Mouse (Mus musculus) heart, postnatal 4 days (tissue): ENCODE results near the gene Qrfpr. TPM values are rescaled to one million over a fixed set of nuclear protein-coding genes. Genes with fewer than 3 reads are reported as not detected.

Experiments
- DNase-seq: peaks from one replicate; pipeline ENCODE4 v3.0.0; 2021
- total RNA-seq, 2 experiments: library from RNA; stranded (reverse); gene quantifications; 2 replicates each; pipeline ENCODE4 v1.2.3; 2021

Qrfpr gene
- not detected for total RNA-seq

DNA sequence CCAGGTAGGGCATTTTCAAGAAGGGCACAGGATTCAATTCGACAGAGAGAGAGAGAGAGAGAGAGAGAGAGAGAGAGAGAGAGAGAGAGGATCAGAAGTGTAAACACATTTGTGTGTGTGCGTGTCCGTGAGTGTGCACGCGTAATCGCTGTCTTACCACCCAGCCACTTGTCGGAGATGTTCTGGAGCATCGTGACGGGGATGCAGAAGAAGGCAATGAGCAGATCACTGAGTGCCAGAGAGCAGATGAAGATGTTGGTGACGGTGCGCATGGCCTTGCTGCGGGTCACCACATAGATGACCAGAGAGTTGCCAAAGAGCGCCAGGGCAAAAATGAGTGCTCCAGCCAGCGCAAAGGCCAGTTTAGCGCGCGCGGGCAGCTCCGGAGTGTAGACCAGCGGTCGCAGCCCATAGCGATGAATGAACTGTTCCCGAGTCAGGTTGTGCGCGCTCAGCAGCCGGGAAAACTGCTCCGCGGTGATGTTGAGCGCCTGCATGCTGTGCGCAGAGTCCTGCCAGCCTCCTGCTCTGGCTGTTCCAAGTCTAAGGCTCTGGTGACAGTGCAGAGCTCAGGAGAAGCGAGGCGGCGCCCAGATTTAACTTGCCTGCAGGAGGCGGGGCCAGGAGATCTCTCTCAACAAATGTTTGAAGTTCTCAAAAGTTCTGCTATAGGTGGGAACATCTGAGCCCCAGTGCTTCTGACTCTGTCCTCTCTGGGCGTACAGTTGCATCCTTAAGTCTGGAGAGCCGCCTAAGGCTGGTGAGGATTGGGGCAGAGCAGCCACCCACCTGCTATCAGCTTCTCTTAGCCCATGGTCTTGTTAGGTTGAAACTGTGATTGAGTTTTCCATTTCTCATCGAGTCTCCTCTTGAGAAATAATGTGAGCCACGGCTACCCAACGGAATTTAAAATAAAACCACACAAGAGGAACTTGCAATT, at the start of gene Qrfpr:
Gene Qrfpr, minus strand, starts transcription at position 571 of the 940 bp plus-strand sequence.
- no peak for DNase-seq

DNA sequence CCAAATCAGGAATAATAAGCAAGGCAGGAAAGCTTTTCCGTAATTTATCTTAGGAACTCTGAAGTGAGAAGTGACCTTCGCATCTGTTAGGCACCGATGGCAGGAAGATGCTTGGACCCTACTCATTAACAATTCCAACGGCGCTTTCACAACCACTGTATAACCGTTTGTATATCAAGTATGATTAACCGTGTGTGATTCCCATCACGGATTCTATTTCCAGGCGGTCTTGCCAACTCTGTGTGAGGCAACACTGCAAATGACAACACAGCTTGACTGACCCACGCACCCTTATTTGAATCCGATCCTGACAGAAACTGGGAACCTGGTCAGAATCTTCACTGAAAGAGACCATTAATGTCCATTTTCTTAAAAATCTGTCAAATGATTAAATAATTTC, 41.8 kb upstream of the Qrfpr start:
- DNase-seq: no peak

DNA sequence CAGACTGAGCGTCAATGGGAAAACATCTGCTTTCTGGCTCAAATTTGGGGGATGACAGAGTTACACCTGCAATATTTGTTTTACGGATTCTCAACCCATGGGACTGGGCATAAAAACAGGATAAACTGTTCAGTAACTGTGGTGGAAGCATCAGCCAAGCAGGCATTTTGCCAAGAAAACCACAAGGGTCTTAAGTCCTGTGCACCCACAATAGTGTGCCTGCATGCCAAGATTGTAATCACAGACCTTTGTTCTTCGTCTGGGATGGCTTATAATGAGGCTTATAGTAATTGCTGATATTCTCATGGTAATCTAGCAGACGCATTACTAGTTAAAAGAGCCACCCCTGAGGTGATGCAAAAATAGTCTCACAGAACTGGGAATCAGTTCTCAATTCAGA, 41.2 kb upstream of the Qrfpr start:
- no peak for DNase-seq

DNA sequence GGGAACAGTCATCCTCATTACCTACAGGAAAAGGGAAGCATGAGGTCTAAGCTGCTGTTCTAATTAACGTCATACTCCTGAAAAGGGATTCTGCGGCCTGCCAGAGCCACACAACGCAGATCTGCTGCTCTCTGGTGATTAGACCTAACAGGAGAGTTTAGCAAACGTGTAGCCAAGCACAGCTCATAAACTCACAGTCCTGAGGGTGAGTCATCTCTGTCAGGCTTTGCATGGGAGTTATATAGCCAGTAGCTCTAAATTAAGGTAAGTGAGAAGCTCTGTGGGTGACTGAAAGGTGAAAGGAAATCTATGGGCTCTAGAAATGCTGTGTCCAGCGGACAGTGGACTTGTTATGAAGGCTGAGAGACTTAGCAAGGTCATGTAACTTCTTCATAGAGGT, 28.5 kb upstream of the Qrfpr start:
- no peak for DNase-seq

DNA sequence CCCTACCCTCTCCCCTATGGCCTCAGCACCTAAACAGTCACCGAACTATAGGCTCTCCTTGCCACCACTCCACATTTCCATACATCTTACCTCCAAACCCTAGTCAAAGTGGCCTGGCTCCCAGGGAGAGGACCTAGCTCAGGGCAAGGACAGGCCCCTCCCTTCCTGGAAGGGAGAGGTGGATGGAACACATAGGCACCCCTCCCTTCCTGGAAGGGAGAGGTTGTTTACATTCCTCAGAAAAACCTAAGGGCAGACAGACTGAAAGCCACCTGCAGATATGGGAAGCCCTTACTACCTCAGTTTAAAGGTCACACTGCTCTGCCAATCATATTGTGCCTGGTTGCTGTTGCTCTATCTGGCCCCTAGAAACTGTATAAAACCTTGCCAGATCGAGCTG, 26.3 kb upstream of the Qrfpr start:
- no peak for DNase-seq

DNA sequence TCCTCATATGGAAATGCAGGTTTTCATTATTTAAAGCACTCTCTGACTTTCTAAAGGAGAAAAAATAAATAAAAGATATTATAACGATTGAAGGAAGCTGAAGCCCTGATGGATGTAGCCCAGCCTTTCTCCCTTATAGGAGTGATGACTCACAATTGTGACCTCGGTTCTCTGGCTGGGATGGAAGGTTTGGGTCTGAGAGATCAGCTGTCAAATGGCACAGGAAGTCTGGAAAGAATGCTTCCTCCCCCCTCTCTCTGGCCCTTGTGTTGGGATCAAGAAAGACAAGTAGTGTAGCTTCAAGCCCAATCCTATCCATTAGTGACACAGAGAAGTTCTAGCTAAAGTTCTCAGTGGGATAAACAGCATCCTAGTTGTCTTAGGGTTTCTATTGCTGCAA, 7.8 kb upstream of the Qrfpr start:
- no peak for DNase-seq

DNA sequence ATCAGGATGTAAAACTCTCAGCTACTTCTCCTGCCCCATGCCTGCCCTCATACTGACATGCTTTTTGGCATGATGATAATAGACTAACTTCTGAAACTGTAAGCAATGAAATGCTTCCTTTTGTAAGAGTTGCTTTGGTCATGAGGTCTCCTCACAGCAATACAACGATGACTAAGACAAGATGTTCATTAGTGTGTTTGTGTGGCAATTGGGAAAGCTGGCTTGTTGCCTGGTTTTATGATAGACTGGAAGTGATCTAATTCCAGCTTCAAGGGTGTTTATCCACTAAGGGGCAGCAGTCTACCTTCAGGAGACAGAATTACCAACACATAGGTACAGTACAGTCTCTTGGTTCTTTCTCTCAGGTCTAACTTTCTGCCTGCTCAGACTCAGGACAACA, 5.1 kb upstream of the Qrfpr start:
- DNase-seq: no peak

DNA sequence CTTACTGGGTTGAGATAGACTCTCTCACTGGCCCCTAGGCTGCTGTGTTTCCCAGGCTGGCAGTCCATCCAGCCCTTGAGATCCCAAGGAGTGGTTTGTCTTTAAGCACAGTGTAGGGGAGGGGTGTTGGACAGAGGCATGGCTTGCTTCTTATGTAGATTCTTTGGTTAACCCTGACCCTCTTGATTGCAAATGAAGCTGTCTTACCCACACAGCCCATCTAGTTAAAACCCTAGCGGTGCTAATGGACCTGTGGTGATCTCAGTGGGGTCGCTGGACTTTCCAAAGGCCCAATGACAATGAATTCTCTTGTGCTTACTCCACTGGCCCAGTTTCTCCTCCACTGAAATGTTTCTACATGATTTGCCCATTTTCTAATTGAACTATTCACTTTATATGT, 1.2 kb upstream of the Qrfpr start:
- DNase-seq: no peak

DNA sequence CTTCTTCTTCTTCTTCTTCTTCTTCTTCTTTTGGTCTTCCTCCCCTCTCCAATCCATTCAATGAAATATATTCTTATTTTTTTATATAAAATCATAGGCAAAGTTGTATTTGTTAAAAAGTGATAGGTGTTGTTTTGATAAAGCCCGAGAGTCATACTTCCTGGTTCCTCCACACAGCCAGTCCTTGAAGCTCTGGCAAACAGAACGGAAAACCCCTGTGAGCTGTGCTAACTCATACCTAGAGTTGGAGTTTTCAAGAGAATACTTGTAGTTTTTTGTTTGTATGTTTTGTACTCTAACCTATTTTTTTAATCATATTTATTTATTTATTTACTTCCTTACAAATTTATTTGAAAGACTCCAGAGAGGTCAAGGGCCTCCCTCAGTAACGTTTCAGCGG, 9.4 kb downstream of the Qrfpr start:
- DNase-seq: no peak

DNA sequence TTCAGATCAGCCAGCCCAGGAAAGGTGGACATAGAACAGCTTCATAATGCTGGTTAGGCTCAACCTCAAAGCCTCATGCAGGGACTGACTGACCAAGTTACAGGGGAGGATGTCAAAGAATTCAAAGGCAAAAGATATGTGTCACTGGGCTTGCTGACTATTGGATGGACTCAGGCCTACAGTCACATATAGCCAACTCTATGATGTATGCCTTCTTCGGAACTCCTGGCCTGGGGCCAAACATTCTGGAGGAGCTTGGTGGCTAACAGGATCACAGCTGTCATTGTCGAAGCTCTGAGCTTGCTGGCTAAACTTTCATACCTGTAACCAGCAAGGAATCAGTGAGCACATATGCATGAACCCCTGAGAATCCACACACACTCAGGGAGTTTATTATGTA, 11.2 kb downstream of the Qrfpr start:
- no peak for DNase-seq

DNA sequence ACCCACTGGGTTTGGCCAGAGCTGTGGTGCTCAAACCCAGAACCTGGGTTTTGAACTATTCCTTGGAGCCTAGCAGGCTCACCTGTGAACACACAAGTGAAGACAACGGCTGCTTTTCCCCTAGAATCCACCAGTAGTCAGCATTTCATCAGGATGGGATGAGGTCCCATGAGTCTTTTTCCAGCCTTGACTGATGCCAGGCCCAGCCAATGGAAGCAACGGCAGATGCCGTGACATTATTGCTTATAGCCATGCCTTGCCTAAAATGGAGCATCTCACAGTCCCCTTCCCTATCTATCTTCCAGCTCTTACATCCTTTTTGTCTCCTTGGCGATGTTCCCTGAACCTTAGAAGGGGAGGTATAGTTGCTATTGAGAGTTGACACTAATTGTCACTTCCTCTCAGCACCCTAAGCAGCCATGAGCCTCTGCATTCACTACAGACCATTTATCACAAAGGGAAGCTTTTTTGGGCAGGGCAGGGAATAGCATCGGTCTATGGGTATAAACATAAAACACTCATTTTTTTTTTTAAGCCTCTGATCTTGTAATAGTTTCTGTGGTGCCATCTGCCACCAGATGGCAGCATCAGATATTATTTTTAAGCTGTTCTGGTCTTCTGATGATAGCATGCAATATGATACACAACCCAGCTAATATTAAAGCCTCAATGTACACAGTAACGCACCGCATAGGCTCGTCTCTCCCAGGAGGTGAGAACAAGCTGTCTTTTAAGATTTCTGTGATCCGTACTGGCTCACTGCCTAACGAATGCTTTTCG, 12.1 kb downstream of the Qrfpr start:
- peak; percentile 50 for DNase-seq

DNA sequence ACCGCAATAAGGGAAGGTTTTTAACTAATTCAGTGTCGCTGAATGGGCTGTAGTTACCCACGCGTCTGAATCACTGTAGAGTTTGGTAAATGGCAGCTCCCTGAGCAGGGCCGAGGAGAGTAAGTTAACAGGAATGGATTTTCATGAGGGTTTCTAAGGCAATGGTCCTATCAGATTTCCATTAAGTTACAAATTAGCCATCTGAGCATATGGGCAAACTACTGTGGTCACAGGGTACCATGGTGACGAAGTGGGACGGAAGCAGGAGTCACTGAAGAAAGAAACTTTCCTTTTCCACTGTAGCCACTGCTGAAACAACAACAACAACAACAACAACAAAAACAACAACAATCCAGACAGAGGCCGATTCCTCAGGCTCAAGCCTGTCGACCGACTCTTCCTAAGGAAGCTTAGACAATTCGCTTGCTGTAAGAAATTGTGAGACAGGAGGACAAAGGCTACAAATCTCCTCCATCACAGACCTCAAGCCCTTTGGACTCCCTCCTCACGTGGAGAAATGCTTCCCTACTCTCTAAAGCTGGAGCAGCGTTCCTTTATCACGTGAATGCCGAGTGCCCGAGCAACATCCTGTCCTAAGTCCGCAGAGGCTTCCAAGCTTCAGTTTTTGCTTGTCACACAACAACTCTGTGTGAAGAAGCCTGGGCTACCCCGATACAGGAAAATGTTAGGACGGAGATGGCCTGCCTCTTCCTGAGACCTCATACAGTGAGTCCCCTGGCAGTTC, 14.4 kb downstream of the Qrfpr start:
- DNase-seq: no peak

DNA sequence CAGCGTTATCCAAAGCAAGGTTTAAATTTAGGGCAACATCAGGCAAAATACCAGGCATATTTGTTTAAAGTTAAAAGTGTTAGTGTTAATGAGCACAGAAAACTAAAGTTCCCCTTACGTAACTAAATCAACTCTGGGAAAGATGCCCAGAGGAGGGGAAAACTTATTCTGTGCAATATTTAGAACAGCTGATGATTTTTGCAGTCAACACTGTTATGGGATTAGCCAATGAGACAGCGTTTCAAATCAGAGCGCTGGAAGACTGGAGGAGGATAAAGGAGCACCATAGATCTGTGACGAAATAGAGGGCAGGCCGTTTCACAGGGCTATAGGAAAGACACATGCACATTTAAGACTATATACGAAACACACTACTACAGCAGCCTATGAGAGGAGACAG, 19.2 kb downstream of the Qrfpr start:
- no peak for DNase-seq

DNA sequence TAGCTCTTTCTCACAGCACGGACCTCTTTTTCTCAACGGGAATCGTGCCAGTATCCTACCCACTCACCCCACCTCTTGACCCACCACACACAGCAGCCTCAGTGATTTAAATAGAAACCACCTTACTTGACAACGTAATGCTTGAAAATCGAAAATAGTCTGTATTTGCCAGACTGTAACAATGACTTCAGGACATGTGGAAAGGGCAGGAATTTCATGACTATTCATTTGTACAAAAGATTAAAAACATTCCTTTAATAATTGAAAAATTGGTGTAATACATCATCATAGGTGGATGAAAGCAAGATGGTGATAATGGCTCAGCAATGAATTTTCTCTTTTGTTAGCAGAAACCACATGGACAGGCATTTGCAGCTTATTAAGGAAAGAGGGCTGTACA, 21.0 kb downstream of the Qrfpr start:
- DNase-seq: no peak

DNA sequence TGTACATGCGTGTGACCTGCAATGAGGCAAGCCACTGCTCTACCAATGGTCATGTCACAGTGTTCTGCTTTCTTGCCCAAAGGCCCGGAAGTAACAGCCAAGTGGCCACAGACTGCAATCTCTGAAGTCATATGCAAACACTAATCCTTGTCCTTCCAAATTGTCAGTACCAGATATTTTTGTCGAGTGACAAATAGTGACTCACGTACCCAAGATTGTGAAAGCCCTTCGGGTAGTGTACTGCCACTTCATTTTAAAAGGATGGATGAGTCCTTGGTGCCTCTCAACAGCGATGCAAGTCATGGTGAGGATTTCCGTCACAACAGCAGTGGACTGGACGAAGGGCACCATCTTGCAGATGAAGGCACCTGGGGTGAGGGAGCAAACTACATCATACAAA, 32.9 kb downstream of the Qrfpr start:
- no peak for DNase-seq

DNA sequence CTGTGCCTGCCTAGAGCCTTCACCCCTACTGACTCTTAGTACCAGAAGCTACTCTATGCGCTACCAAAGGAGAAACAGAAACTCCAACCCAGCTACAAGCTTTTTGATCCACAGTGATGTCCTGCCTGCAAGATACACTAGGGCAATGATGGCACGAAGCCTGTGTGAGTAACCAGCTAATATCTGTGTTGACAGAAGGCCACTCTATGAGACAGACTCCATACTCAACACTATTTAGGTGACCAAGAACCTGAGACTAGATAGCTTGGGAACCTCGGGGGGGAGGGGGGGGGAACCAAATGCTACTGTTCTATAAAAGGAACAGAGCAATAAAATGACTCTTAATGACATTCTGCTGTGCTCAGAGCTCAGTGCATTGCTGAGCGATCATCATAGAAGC, 35.6 kb downstream of the Qrfpr start:
- no peak for DNase-seq

DNA sequence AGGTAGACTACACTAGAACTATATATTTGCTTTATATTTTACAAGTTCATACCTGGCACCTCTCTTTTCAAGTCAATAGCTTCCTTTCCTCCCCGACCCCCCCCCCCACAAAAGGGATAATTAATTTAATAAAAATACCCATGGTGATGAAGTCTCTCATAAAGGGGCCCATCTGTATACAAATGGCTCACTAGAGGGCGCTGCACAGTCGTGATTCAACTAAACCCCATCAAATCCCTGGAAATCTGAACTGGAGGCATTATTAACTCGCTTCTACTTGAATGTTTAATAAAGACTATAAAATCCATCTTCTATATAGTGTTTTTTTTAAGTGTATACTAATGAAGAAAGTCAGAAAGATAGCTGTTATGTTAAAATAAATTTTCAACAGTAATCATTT, 40.6 kb downstream of the Qrfpr start:
- peak; percentile 70 for DNase-seq

DNA sequence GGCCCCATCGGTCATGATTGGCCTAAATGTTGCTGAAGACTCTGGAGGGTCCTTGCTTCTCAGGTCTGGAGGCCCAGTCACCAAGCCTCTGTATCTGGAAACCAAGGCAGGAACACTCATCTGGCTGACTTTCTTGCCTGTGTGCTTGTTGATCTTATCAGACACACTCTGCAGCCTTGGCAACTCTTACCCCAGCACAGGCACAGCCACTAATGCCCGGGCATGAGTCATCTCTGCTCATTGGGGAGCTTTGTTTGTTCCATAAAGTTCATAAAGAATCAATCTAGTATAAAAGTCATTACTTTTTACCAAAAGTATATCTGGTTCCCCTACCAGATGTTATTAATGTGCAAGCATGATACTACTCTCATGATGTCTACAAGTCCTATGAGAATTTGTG, 48.4 kb downstream of the Qrfpr start:
- DNase-seq: no peak

DNA sequence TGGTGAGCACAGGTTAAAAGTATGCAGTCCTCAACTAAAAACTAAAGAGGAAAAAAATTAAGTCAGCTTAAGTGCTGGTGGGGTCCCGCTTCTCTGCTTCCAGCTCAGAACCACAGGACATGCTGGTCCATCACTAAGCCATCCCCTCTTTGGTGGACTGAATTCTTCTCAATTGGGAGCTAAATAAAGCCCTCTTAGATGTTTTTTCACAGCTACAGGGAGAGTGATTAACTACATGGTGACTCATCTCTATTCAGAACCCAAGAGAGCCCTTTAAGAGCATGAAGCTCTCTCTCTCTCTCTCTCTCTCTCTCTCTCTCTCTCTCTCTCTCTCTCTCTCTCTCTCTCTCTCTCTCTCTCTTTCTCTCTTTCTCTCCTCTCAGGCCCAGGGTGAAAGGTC, 50.8 kb downstream of the Qrfpr start:
- no peak for DNase-seq

DNA sequence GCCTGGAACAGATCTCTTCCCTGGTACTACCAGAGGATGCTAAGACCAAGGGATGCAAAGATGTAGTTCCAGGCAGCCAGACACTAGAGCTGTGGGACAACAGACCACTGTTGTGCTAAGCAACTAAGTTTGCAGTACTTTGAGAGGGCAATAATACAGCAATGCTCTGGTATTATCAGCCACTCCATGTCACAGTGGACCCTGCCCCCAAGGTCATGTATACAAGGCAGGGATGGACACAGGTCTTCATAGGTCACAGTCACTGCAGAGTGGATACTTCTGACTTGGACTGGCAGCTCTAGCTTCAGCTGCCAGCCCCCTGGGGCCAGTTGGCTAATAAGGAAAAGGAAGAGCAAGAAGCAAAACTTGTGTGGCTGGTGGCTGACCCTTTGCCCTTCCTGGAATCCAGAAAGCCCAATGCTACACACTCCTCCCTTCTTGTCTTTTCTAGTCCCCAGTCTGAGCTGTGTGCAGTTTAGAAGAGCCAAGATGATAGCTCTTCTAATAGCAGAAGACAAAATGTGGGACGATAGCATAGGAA, 51.4 kb downstream of the Qrfpr start:
- DNase-seq: no peak

DNA sequence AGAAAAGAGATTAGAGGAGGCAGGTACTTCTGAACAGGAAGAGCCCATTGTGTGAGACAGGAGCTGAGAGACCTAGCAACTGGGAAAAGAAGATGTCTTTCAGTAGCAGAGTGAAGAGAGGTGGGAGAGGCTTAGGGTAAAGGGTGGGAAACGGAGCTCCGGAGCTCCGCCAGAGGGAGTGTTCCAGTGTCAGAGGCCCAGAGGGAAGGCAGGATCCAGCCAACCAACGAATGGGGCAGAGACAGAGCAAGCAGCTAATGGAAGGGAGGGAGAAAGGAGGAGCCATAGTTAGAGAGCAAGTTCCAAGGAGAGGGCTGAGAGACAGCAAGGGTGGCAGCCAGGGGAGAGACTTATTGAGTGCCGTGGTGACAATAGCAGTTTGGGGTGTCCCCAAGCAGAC, 66.8 kb downstream of the Qrfpr start:
- DNase-seq: no peak

DNA sequence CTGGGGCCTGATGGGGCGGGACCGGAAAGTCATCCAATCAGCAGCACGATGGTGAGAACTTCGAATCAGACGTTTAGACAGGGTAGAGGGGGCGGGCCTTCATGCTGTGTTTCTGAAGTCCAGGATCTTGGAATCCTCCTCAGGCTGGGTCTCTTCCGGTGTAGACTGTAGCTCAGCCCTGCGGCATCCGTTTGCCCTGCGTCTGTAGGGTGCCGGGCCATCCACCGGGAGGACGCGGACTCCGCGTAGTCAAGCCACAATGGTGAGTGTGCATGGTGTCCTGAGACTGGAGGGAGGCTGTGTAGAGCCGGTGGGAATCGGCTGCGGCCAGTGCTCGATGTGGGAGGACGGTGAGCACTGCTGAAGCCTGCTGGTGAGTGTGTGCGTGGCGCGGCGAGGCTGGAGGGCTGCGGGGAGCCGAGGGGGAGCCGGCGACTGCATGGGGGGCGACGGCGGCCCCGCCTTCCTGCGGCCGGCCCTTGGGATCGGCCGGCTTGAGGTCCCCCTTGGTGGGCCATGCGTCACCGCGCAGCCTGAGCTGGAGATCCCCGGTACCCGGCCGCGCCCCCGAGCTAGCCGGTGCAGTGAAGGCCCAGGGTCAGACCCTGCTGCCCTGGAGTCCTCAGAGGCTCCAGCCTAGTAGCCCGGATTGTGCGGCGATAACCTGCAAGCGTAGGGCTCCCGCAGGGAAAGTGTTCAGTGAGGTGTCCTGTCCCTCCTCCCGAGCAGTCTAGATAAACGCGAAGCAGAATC, 71.0 kb downstream of the Qrfpr start, which contains the start of gene D3Ertd254e:
Gene D3Ertd254e, plus strand, starts transcription at position 84 of the 753 bp plus-strand sequence.
- DNase-seq: peak; percentile 91
